Mouse (Mus musculus) embryonic fibroblast, embryonic 13.5 days (primary cell): ENCODE data around the gene Krt13. TPM values are rescaled to one million over a fixed set of nuclear protein-coding genes. Genes with fewer than 3 reads are reported as not detected.

Experiments
- H3K27ac ChIP-seq: 2 replicates; pipeline ENCODE4 v1.5.1; 2012; ENCODE audit warnings: low read length, control low read depth, inconsistent platforms; ENCODE audit not compliant: insufficient read depth
- H3K4me1 ChIP-seq: 2 replicates; pipeline ENCODE4 v1.6.1; 2011; ENCODE audit warnings: low read length; ENCODE audit not compliant: control insufficient read depth, insufficient read depth
- H3K4me3 ChIP-seq: 2 replicates; pipeline ENCODE4 v1.5.1; 2011; ENCODE audit warnings: mild to moderate bottlenecking, control low read depth, low read length; ENCODE audit not compliant: insufficient read depth
- CTCF ChIP-seq: IDR thresholded peaks from 2 replicates; pipeline ENCODE4 v1.5.1; 2011; ENCODE audit warnings: mild to moderate bottlenecking, control low read depth, low read length, moderate library complexity, borderline replicate concordance; ENCODE audit not compliant: insufficient read depth
- POLR2A ChIP-seq: IDR thresholded peaks from 2 replicates; pipeline ENCODE4 v1.6.1; 2011; ENCODE audit warnings: low read depth, mild to moderate bottlenecking, control low read depth, low read length, moderate library complexity
- polyA plus RNA-seq: library from polyadenylated mRNA; stranded (reverse); fragments of >200 nt; gene quantifications from 2 replicates; pipeline ENCODE4 v1.2.4, GENCODE M21; 2011; ENCODE audit warnings: low read depth; ENCODE audit not compliant: missing spikeins, insufficient read length

Gene Krt13
- not detected in 2 replicates for polyA plus RNA-seq

GRCm38 (mm10) chr11:100121466-100121865, at the start of gene Krt13:
Gene Krt13 (minus strand): TSS chr11:100121566.
- no peak within 1 kb of the TSS for H3K27ac ChIP-seq
- no peak for TF ChIP-seq POLR2A
- no peak for TF ChIP-seq CTCF
- no peak within 1 kb of the TSS for H3K4me3 ChIP-seq
- H3K4me1 ChIP-seq: no peaks in the 10 kb centered on the region

GRCm38 (mm10) chr11:100168765-100169762, 47.7 kb upstream of the Krt13 start:
- no peak overlapping the region for H3K4me3 ChIP-seq
- TF ChIP-seq POLR2A: no peak
- TF ChIP-seq CTCF: peak; percentile 92
- no peaks in the 10 kb centered on the region for H3K4me1 ChIP-seq
- no peak overlapping the region for H3K27ac ChIP-seq

GRCm38 (mm10) chr11:100168071-100168470, 46.7 kb upstream of the Krt13 start:
- TF ChIP-seq POLR2A (no peak), CTCF (no peak)
- no peaks in the 10 kb centered on the region for H3K4me1 ChIP-seq
- no peak overlapping the region for H3K27ac ChIP-seq
- no peak overlapping the region for H3K4me3 ChIP-seq

GRCm38 (mm10) chr11:100164392-100164791, 43.0 kb upstream of the Krt13 start:
- no peak overlapping the region for H3K27ac ChIP-seq
- no peak overlapping the region for H3K4me3 ChIP-seq
- TF ChIP-seq POLR2A (no peak), CTCF (no peak)
- no peaks in the 10 kb centered on the region for H3K4me1 ChIP-seq

GRCm38 (mm10) chr11:100157908-100158477, 36.6 kb upstream of the Krt13 start:
- no peak overlapping the region for H3K4me3 ChIP-seq
- H3K4me1 ChIP-seq: no peaks in the 10 kb centered on the region
- no peak overlapping the region for H3K27ac ChIP-seq
- TF ChIP-seq CTCF: no peak
- no peak for TF ChIP-seq POLR2A

- Histone ChIP-seq H3K27ac (no peak overlapping the region), H3K4me1 (no peaks in the 10 kb centered on the region), H3K4me3 (no peak overlapping the region)
- no peak for TF ChIP-seq POLR2A
- TF ChIP-seq CTCF: no peak
These were observed 36.0 kb upstream of the Krt13 start for GRCm38 (mm10) chr11:100157331-100157730.

- no peak overlapping the region for H3K4me3 ChIP-seq
- TF ChIP-seq POLR2A (no peak), CTCF (no peak)
- no peak overlapping the region for H3K27ac ChIP-seq
- H3K4me1 ChIP-seq: no peaks in the 10 kb centered on the region
These were observed 34.3 kb upstream of the Krt13 start for GRCm38 (mm10) chr11:100155497-100156255.

- peak within 1 kb of the TSS; percentile 90 for H3K27ac ChIP-seq
- no peak within 1 kb of the TSS for H3K4me3 ChIP-seq
- no peak for TF ChIP-seq CTCF
- TF ChIP-seq POLR2A: no peak
- H3K4me1 ChIP-seq: peaks cover 7% of the 10 kb centered on the region
These were observed 27.4 kb upstream of the Krt13 start, which contains the start of gene Krt19 for GRCm38 (mm10) chr11:100148615-100149330. Gene Krt19 (minus strand): TSS chr11:100148665.

- H3K4me3 ChIP-seq: no peak overlapping the region
- TF ChIP-seq CTCF (no peak), POLR2A (no peak)
These were observed 26.4 kb upstream of the Krt13 start for GRCm38 (mm10) chr11:100147566-100148353.

More at GRCm38 (mm10) chr11:100147566-100148353, 26.4 kb upstream of the Krt13 start:
- peak overlapping the region; percentile 90 for H3K27ac ChIP-seq
- H3K4me1 ChIP-seq: peaks cover 7% of the 10 kb centered on the region
